Mouse (Mus musculus) left cerebral cortex, adult 8-10 months (tissue): ENCODE measurements around the gene Lin7c. TPM values are rescaled to one million over a fixed set of nuclear protein-coding genes. Genes with fewer than 3 reads are reported as not detected.

ENCODE experiments used
- DNase-seq, 2 experiments: peaks; one replicate each; pipeline ENCODE4 v3.0.0; 2022; ENCODE audit warnings: low spot score in 2 of 2
- total RNA-seq, 4 experiments: library from RNA; stranded (reverse); gene quantifications; 2 replicates each; pipeline ENCODE4 v1.2.4; 2022

The Lin7c gene
- total RNA-seq, 4 experiments from 2014 or later, result 81.6 to 85.7 (median 84.4) TPM

- DNase-seq, result no peak
These were observed 26.3 kb downstream of the Lin7c start for GRCm38 (mm10) chr2:109916782-109917495.

- peak; percentile 90 to 94 for DNase-seq
These were observed 27.1 kb downstream of the Lin7c start, which contains the start of gene Lgr4 for GRCm38 (mm10) chr2:109917496-109918413. Gene Lgr4, plus strand, starts transcription at chr2:109917647.

GRCm38 (mm10) chr2:109918592-109919262, 28.1 kb downstream of the Lin7c start:
- no peak for DNase-seq

- no peak for DNase-seq
These were observed 29.8 kb downstream of the Lin7c start for GRCm38 (mm10) chr2:109920471-109920870.

GRCm38 (mm10) chr2:109921298-109922035, 30.8 kb downstream of the Lin7c start:
- no peak for DNase-seq

- DNase-seq, result no peak
These were observed 31.7 kb downstream of the Lin7c start for GRCm38 (mm10) chr2:109922306-109922705.

GRCm38 (mm10) chr2:109923031-109923430, 32.4 kb downstream of the Lin7c start:
- no peak for DNase-seq

GRCm38 (mm10) chr2:109923945-109924344, 33.3 kb downstream of the Lin7c start:
- DNase-seq, result no peak

GRCm38 (mm10) chr2:109926984-109927383, 36.3 kb downstream of the Lin7c start:
- no peak for DNase-seq

GRCm38 (mm10) chr2:109927446-109927845, 36.8 kb downstream of the Lin7c start:
- no peak for DNase-seq

GRCm38 (mm10) chr2:109927876-109928275, 37.2 kb downstream of the Lin7c start:
- no peak for DNase-seq

- no peak for DNase-seq
These were observed 38.1 kb downstream of the Lin7c start for GRCm38 (mm10) chr2:109928791-109929190.

- no peak for DNase-seq
These were observed 38.6 kb downstream of the Lin7c start for GRCm38 (mm10) chr2:109929256-109929655.

- DNase-seq, result no peak
These were observed 39.7 kb downstream of the Lin7c start for GRCm38 (mm10) chr2:109930366-109930765.

GRCm38 (mm10) chr2:109930771-109931170, 40.1 kb downstream of the Lin7c start:
- DNase-seq, result no peak

GRCm38 (mm10) chr2:109931978-109932780, 41.5 kb downstream of the Lin7c start:
- DNase-seq, result no peak

GRCm38 (mm10) chr2:109933151-109933550, 42.5 kb downstream of the Lin7c start:
- DNase-seq, result no peak

GRCm38 (mm10) chr2:109934086-109934485, 43.4 kb downstream of the Lin7c start:
- DNase-seq, result no peak

- DNase-seq, result no peak
These were observed 44.5 kb downstream of the Lin7c start for GRCm38 (mm10) chr2:109935194-109935593.

GRCm38 (mm10) chr2:109935754-109936409, 45.2 kb downstream of the Lin7c start:
- no peak for DNase-seq
